Mouse (Mus musculus) forebrain, embryonic 11.5 days (tissue): ENCODE results near the gene Sqor. TPM values are rescaled to one million over a fixed set of nuclear protein-coding genes. Genes with fewer than 3 reads are reported as not detected.

ENCODE experiments used
- ATAC-seq: fragments of 200-750 bp; cut with Nextera tagmentation; replicated peaks from 2 replicates; pipeline ENCODE4 v1.8.0; 2017; ENCODE audit warnings: moderate TSS enrichment; ENCODE audit not compliant: low FRiP score
- DNase-seq: peaks from one replicate; pipeline ENCODE4 v3.0.0-alpha.2; 2017; ENCODE audit warnings: low spot score
- H3K27ac ChIP-seq: fragments of 300-500 bp; sonication (generic); 2 replicates; pipeline ENCODE4 v1.5.1; 2014; ENCODE audit warnings: low read depth, low read length
- H3K27me3 ChIP-seq: fragments of 300-500 bp; sonication (generic); 2 replicates; pipeline ENCODE4 v1.6.1; 2014; ENCODE audit warnings: mild to moderate bottlenecking, low read length, mixed read lengths; ENCODE audit not compliant: control insufficient read depth, insufficient read depth
- H3K36me3 ChIP-seq: fragments of 300-500 bp; sonication (generic); 2 replicates; pipeline ENCODE4 v1.6.1; 2014; ENCODE audit warnings: mild to moderate bottlenecking, low read length, moderate library complexity, mixed read lengths; ENCODE audit not compliant: control insufficient read depth, insufficient read depth
- H3K4me1 ChIP-seq: fragments of 300-500 bp; sonication (generic); replicated peaks from 2 replicates; pipeline ENCODE4 v1.6.1; 2014; ENCODE audit warnings: low read length, mixed read lengths; ENCODE audit not compliant: control insufficient read depth, insufficient read depth
- H3K4me2 ChIP-seq: fragments of 300-500 bp; sonication (generic); 2 replicates; pipeline ENCODE4 v1.6.1; 2014; ENCODE audit warnings: low read depth, mild to moderate bottlenecking, low read length, moderate library complexity, mixed read lengths; ENCODE audit not compliant: severe bottlenecking
- H3K4me3 ChIP-seq: fragments of 300-500 bp; sonication (generic); 2 replicates; pipeline ENCODE4 v1.5.1; 2014; ENCODE audit warnings: low read depth, low read length
- H3K9ac ChIP-seq: fragments of 300-500 bp; sonication (generic); 2 replicates; pipeline ENCODE4 v1.6.1; 2014; ENCODE audit warnings: low read length
- H3K9me3 ChIP-seq: fragments of 300-500 bp; sonication (generic); 2 replicates; pipeline ENCODE4 v1.6.1; 2016; ENCODE audit warnings: low read length, mixed read lengths; ENCODE audit not compliant: control insufficient read depth
- WGBS: fragments of 180-500 bp; shearing (Covaris S2); extraction: QIAGEN DNeasy Blood & Tissue Kit; methylation state at CpG from one replicate; pipeline ENCODE4 v1.1.7; 2014; 5-methylcytosine and 5-hydroxymethylcytosine counted together
- polyA plus RNA-seq: library from polyadenylated mRNA; unstranded; fragments of >200 nt; fragmentation: Nextera tagmentation; extraction: Ambion mirVana; gene quantifications from 2 replicates; pipeline ENCODE4 v1.2.1, GENCODE M21; 2014

Sqor gene
- polyA plus RNA-seq, 1 experiment from 2014 or later: 3.1 TPM

- 92% methylated on average over 9 of the region's 9 CpGs for WGBS
- no peak for DNase-seq
- Histone ChIP-seq H3K4me2 (no peak overlapping the region), H3K4me1 (no peaks in the 10 kb centered on the region; the same call in 1 of the 2 replicates), H3K36me3 (no peaks in the 10 kb centered on the region), H3K27ac (no peak overlapping the region), H3K4me3 (no peak overlapping the region), H3K9me3 (no peaks in the 10 kb centered on the region), H3K27me3 (no peaks in the 10 kb centered on the region), H3K9ac (no peak overlapping the region)
- ATAC-seq: no peak
Measured at GRCm38 (mm10) chr2:122746461-122746860, 18.6 kb upstream of the Sqor start.

DNA sequence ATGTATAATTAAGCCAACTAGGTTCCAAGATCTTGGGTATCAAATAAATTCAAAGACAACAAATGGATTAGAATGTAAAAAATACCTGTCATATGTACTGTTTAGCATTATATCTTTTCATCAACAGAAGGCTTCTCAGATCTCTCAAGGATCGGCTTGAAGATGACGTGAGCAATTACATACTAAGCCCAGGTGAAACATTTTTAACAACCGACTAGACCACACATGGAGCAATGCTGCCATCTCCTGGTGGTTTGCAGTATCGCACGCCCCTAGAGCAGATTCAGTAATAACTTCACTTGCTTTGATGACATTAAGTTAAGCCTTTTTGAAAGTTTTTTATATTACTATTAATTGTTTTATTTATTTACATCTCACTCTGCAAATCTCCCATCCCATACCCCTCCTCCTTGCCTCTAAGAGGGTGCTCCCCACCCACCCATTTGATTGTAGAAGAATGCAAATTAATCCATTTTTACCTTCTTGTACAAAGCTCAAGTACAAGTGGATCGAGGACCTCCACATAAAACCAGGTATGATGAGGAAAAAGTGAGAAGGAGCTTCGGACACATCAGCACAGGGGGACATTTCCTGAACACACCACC is 11.2 kb upstream of the Sqor start:
- WGBS: 15% methylated on average over 7 of the region's 7 CpGs
- no peaks in the 10 kb centered on the region for H3K9me3 ChIP-seq
- peak; percentile 18; the same call in 1 of the 2 replicates for ATAC-seq
- DNase-seq: peak; percentile 87
- H3K4me3 ChIP-seq: no peak overlapping the region
- H3K9ac ChIP-seq: no peak overlapping the region
- no peaks in the 10 kb centered on the region for H3K36me3 ChIP-seq
- H3K4me1 ChIP-seq: no peaks in the 10 kb centered on the region
- H3K27me3 ChIP-seq: no peaks in the 10 kb centered on the region
- no peak overlapping the region for H3K4me2 ChIP-seq
- H3K27ac ChIP-seq: no peak overlapping the region

DNA sequence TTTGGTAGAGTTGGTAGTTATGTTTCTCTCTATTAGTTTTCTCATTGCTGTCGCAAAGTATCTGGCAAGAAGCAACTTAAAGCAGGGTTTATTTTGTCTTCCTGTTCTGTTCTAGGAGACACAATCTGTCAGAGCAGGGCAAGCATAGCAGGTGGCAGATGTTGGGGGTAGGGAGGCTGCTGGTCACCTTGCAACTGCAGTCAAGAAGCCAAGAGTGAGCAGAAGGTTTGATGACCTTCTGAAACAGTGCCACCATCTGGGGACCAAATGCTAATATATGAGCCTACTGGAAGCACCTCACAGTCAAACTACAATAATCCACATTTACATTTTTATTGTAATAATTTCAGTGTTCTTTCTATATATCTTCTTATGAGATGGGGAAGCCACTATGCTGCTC is 5.2 kb upstream of the Sqor start:
- Histone ChIP-seq H3K27ac (no peak overlapping the region), H3K9me3 (no peaks in the 10 kb centered on the region), H3K4me2 (no peak overlapping the region), H3K4me3 (no peak overlapping the region), H3K27me3 (0 out of 2 replicates have a peak, but pooled peaks cover 2% of the 10 kb centered on the region), H3K9ac (no peak overlapping the region), H3K36me3 (no peaks in the 10 kb centered on the region), H3K4me1 (no peaks in the 10 kb centered on the region)
- WGBS: 85% methylated on average over 1 of the region's 1 CpGs
- no peak for DNase-seq
- no peak for ATAC-seq

- no peak for ATAC-seq
- H3K9ac ChIP-seq: no peak overlapping the region
- no peaks in the 10 kb centered on the region for H3K9me3 ChIP-seq
- no peak overlapping the region for H3K4me2 ChIP-seq
- 72% methylated on average over 3 of the region's 3 CpGs for WGBS
- no peaks in the 10 kb centered on the region for H3K36me3 ChIP-seq
- no peak overlapping the region for H3K27ac ChIP-seq
- H3K4me1 ChIP-seq: 0 out of 2 replicates have a peak, but pooled peaks cover 2% of the 10 kb centered on the region
- H3K27me3 ChIP-seq: 0 out of 2 replicates have a peak, but pooled peaks cover 2% of the 10 kb centered on the region
- H3K4me3 ChIP-seq: no peak overlapping the region
- no peak for DNase-seq
Measured at GRCm38 (mm10) chr2:122762991-122763390, 2.0 kb upstream of the Sqor start.

DNA sequence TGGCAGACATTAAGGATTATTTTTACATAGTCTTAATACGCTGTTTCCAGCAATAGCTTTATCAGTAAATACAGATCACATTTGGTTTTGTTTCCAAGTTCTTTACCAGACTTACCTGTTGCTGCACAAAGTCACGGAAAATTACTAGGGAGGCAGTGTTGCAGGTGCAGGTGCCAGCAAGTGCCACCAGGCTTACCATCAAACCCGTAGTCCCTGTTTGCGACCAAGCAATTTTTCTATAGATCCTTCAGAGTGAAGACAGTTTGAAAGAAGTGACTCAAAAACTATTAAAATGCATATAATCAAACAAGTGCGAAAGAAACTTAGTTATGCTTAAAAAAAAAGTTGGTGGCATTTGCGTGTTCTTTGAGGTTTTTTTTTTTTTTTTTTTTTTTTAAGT is 511 bp upstream of the Sqor start:
- 0 out of 2 replicates have a peak, but pooled peaks cover 2% of the 10 kb centered on the region for H3K4me1 ChIP-seq
- H3K36me3 ChIP-seq: no peaks in the 10 kb centered on the region
- WGBS: 51% methylated on average over 6 of the region's 6 CpGs
- no peaks in the 10 kb centered on the region for H3K9me3 ChIP-seq
- H3K4me3 ChIP-seq: no peak overlapping the region
- no peak overlapping the region for H3K4me2 ChIP-seq
- no peak for ATAC-seq
- DNase-seq: no peak
- H3K27me3 ChIP-seq: 0 out of 2 replicates have a peak, but pooled peaks cover 2% of the 10 kb centered on the region
- H3K27ac ChIP-seq: no peak overlapping the region
- H3K9ac ChIP-seq: no peak overlapping the region

DNA sequence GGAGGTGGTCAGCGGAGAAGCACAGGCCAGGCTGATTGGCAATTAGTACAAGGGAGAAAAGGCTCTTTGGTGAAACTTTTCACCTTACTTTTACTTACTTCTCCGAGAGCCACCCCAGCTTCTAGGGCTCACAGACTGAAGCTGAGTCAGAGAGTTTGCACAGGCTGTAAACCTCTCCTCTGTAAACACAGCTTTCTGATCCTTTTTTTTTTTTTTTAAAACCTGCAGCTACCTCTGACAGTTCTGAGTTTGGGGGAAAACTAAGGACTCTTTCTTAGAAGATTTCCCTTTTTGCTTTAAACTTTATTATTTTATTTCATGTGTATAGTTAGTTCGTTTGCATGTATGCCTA is 733 bp downstream of the Sqor start:
- 0 out of 2 replicates have a peak, but pooled peaks cover 2% of the 10 kb centered on the region for H3K4me1 ChIP-seq
- no peaks in the 10 kb centered on the region for H3K9me3 ChIP-seq
- H3K27ac ChIP-seq: no peak overlapping the region
- H3K4me3 ChIP-seq: peak overlapping the region; percentile 32; the same call in 1 of the 2 replicates
- 24% methylated on average over 3 of the region's 3 CpGs for WGBS
- H3K27me3 ChIP-seq: 0 out of 2 replicates have a peak, but pooled peaks cover 2% of the 10 kb centered on the region
- ATAC-seq (no peak), DNase-seq (no peak)
- peak overlapping the region; percentile 83; the same call in 1 of the 2 replicates for H3K4me2 ChIP-seq
- no peaks in the 10 kb centered on the region for H3K36me3 ChIP-seq
- H3K9ac ChIP-seq: peak overlapping the region; percentile 50; the same call in 1 of the 2 replicates

- Histone ChIP-seq H3K4me2 (no peak overlapping the region), H3K9ac (no peak overlapping the region), H3K4me1 (no peaks in the 10 kb centered on the region), H3K9me3 (no peaks in the 10 kb centered on the region), H3K4me3 (no peak overlapping the region), H3K36me3 (no peaks in the 10 kb centered on the region), H3K27me3 (no peaks in the 10 kb centered on the region), H3K27ac (no peak overlapping the region)
- no peak for DNase-seq
- WGBS: 81% methylated on average over 2 of the region's 2 CpGs
- no peak for ATAC-seq
Measured at GRCm38 (mm10) chr2:122771002-122771401, 6.0 kb downstream of the Sqor start.

- no peaks in the 10 kb centered on the region for H3K36me3 ChIP-seq
- no peak overlapping the region for H3K27ac ChIP-seq
- no peak overlapping the region for H3K4me3 ChIP-seq
- ATAC-seq (no peak), DNase-seq (no peak)
- 95% methylated on average over 1 of the region's 1 CpGs for WGBS
- no peak overlapping the region for H3K4me2 ChIP-seq
- H3K9ac ChIP-seq: no peak overlapping the region
- no peaks in the 10 kb centered on the region for H3K9me3 ChIP-seq
- H3K27me3 ChIP-seq: no peaks in the 10 kb centered on the region
- no peaks in the 10 kb centered on the region for H3K4me1 ChIP-seq
Measured at GRCm38 (mm10) chr2:122772899-122773298, 7.9 kb downstream of the Sqor start.

DNA sequence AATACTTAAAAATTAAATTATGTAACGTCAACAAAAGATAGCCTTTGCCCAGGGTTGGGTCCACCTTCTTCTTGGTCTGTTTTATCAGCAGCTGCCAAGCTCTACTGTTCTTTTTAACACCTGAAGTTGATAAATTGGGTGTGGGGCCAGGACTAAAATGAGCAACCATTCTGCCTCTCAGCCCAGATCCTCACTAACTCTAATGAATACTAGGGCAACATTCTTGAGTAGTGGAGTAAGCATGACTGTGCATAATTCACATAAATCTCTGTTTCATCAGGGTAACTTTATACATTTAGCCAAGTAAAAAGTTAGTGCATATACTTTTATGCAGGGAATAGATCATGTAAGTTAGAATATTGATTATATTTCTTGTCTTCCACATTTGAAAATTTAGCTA is 10.5 kb downstream of the Sqor start:
- ATAC-seq (no peak), DNase-seq (no peak)
- H3K4me1 ChIP-seq: no peaks in the 10 kb centered on the region
- no peaks in the 10 kb centered on the region for H3K27me3 ChIP-seq
- WGBS: 88% methylated on average over 1 of the region's 1 CpGs
- H3K4me2 ChIP-seq: no peak overlapping the region
- no peak overlapping the region for H3K9ac ChIP-seq
- H3K36me3 ChIP-seq: no peaks in the 10 kb centered on the region
- no peak overlapping the region for H3K27ac ChIP-seq
- H3K9me3 ChIP-seq: no peaks in the 10 kb centered on the region
- no peak overlapping the region for H3K4me3 ChIP-seq
